Comparison of ENCODE assay signal across 14 mouse cellular contexts in the genomic region with DNA sequence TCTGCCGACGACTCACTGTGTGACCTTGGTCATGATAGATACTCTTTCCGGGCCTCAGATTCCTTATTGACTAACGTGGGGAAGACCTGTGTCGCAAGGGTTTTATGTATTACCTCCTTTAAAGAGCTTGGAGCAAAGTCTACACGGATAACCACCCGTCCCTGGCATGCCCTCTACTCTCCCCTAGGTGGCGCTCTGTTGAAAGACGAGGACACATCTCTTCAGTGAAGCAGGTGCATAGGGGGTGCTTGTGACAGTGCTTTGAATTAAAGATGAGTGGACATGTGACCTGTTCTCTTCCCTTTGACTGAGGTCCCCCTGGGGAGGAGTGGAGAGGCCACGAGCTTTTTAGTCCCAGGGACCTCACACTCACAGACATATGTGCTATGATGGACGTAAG.
DNase-seq lines count a peak whose midpoint lies in the region; ATAC-seq and TF ChIP-seq lines count a peak whose summit lies in the region.
"Had no signal": no experiment of that assay in that cellular context is flagged by ENCODE, and none has a peak within 500 bp of the region (broad histone marks: within the 10 kb centered on the region; RNA-seq: fewer than 3 reads in every experiment).

No protein-coding gene starts in this region.

- DNase-seq in adrenal gland, adult 2 months, result peak; percentile 35
- no peak for DNase-seq in adrenal gland, postnatal 4 days (ENCODE audit: low spot score in 2 of 2)
- peak; percentile 40 for DNase-seq in hindbrain, postnatal 0 days (ENCODE audit: low spot score)
- DNase-seq in hindbrain, embryonic 14.5 days (ENCODE audit: low spot score), result no peak
- DNase-seq in embryo, embryonic 11 days, result peak; percentile 43
- DNase-seq: gastrocnemius, postnatal 25 days; right cerebral cortex, postnatal 4 days had no signal

- H3K4me1 ChIP-seq in hindbrain, postnatal 0 days (ENCODE audit: insufficient read depth, low read length), result no peaks in the 10 kb centered on the region
- H3K4me1 ChIP-seq in hindbrain, embryonic 14.5 days (replicated peaks; ENCODE audit: control insufficient read depth, insufficient read depth, low read length), result no peaks in the 10 kb centered on the region
- H3K4me1 ChIP-seq in midbrain, embryonic 12.5 days, result peaks cover 11% of the 10 kb centered on the region; the same call in 1 of the 2 replicates
- H3K4me1 ChIP-seq in midbrain, embryonic 16.5 days (ENCODE audit: control insufficient read depth, insufficient read depth, low read length), result no peaks in the 10 kb centered on the region
- H3K4me1 ChIP-seq: embryonic facial prominence, embryonic 12.5 days; limb, embryonic 15.5 days had no signal

- WGBS in hindbrain, postnatal 0 days, result 55% methylated on average over 11 of the region's 11 CpGs
- WGBS in hindbrain, embryonic 14.5 days, result 53% methylated on average over 11 of the region's 11 CpGs
- 57% methylated on average over 11 of the region's 11 CpGs for WGBS in midbrain, embryonic 12.5 days
- 52% methylated on average over 11 of the region's 11 CpGs for WGBS in midbrain, embryonic 16.5 days

- no peak overlapping the region for H3K4me2 ChIP-seq in hindbrain, postnatal 0 days (ENCODE audit: low read depth, low read length)
- H3K4me2 ChIP-seq in hindbrain, embryonic 14.5 days (replicated peaks), result no peak overlapping the region
- H3K4me2 ChIP-seq in midbrain, embryonic 12.5 days (replicated peaks), result no peak overlapping the region
- H3K4me2 ChIP-seq in midbrain, embryonic 16.5 days (ENCODE audit: low read length), result no peak overlapping the region
- H3K4me2 ChIP-seq: embryonic facial prominence, embryonic 12.5 days; forebrain, embryonic 15.5 days; limb, embryonic 15.5 days; midbrain, embryonic 13.5 days had no signal

- no peaks in the 10 kb centered on the region for H3K27me3 ChIP-seq in hindbrain, postnatal 0 days (ENCODE audit: insufficient read depth, low read length)
- H3K27me3 ChIP-seq in hindbrain, embryonic 14.5 days (ENCODE audit: control insufficient read depth, insufficient read depth, low read length), result no peaks in the 10 kb centered on the region
- no peaks in the 10 kb centered on the region for H3K27me3 ChIP-seq in midbrain, embryonic 12.5 days
- H3K27me3 ChIP-seq in midbrain, embryonic 16.5 days (ENCODE audit: control insufficient read depth, insufficient read depth, low read depth, low read length), result no peaks in the 10 kb centered on the region
- H3K27me3 ChIP-seq: forebrain, embryonic 15.5 days; midbrain, embryonic 13.5 days had no signal

- no peak overlapping the region for H3K4me3 ChIP-seq in hindbrain, postnatal 0 days (ENCODE audit: low read length)
- H3K4me3 ChIP-seq in hindbrain, embryonic 14.5 days (replicated peaks; ENCODE audit: low read length), result no peak overlapping the region
- no peak overlapping the region for H3K4me3 ChIP-seq in midbrain, embryonic 12.5 days
- H3K4me3 ChIP-seq in midbrain, embryonic 16.5 days (ENCODE audit: low read depth, low read length), result no peak overlapping the region
- H3K4me3 ChIP-seq: embryonic facial prominence, embryonic 12.5 days; forebrain, embryonic 15.5 days; limb, embryonic 15.5 days; midbrain, embryonic 13.5 days had no signal

- H3K9ac ChIP-seq in hindbrain, postnatal 0 days (replicated peaks; ENCODE audit: low read length), result no peak overlapping the region
- no peak overlapping the region for H3K9ac ChIP-seq in hindbrain, embryonic 14.5 days
- H3K9ac ChIP-seq in midbrain, embryonic 12.5 days (replicated peaks), result no peak overlapping the region
- H3K9ac ChIP-seq in midbrain, embryonic 16.5 days (ENCODE audit: low read depth, low read length), result no peak overlapping the region
- H3K9ac ChIP-seq: embryonic facial prominence, embryonic 12.5 days; forebrain, embryonic 15.5 days; limb, embryonic 15.5 days; midbrain, embryonic 13.5 days had no signal

- H3K36me3 ChIP-seq in hindbrain, postnatal 0 days (ENCODE audit: insufficient read depth, low read length), result no peaks in the 10 kb centered on the region
- no peaks in the 10 kb centered on the region for H3K36me3 ChIP-seq in hindbrain, embryonic 14.5 days (replicated peaks; ENCODE audit: control insufficient read depth, insufficient read depth)
- no peaks in the 10 kb centered on the region for H3K36me3 ChIP-seq in midbrain, embryonic 12.5 days
- H3K36me3 ChIP-seq in midbrain, embryonic 16.5 days (ENCODE audit: control insufficient read depth, insufficient read depth, low read length), result no peaks in the 10 kb centered on the region
- H3K36me3 ChIP-seq: embryonic facial prominence, embryonic 12.5 days; forebrain, embryonic 15.5 days; limb, embryonic 15.5 days; midbrain, embryonic 13.5 days had no signal

- ATAC-seq in hindbrain, postnatal 0 days, result no peak
- ATAC-seq in hindbrain, embryonic 14.5 days (ENCODE audit: low FRiP score), result no peak
- peak; percentile 6; the same call in 1 of the 2 replicates for ATAC-seq in midbrain, embryonic 12.5 days (ENCODE audit: low FRiP score, low read depth)
- no peak for ATAC-seq in midbrain, embryonic 16.5 days
- ATAC-seq in granulocyte monocyte progenitor cell, adult 5-6 weeks (replicated peaks; ENCODE audit: poor library complexity, severe bottlenecking), result no peak
- ATAC-seq: forebrain, embryonic 15.5 days; midbrain, embryonic 13.5 days had no signal

- TF ChIP-seq CTCF in hindbrain, postnatal 0 days (IDR thresholded peaks at IDR 0.05; ENCODE audit: low read depth), result peak; percentile 59

- no peak overlapping the region for H3K27ac ChIP-seq in hindbrain, postnatal 0 days
- no peak overlapping the region for H3K27ac ChIP-seq in hindbrain, embryonic 14.5 days
- H3K27ac ChIP-seq in midbrain, embryonic 12.5 days (replicated peaks), result no peak overlapping the region
- no peak overlapping the region for H3K27ac ChIP-seq in midbrain, embryonic 16.5 days (ENCODE audit: low read length)
- H3K27ac ChIP-seq: embryonic facial prominence, embryonic 12.5 days; forebrain, embryonic 15.5 days; limb, embryonic 15.5 days; midbrain, embryonic 13.5 days had no signal

- no peaks in the 10 kb centered on the region for H3K9me3 ChIP-seq in hindbrain, postnatal 0 days (ENCODE audit: low read length)
- H3K9me3 ChIP-seq in hindbrain, embryonic 14.5 days (ENCODE audit: control insufficient read depth, low read length), result no peaks in the 10 kb centered on the region
- H3K9me3 ChIP-seq in midbrain, embryonic 12.5 days, result 0 out of 2 replicates have a peak, but pooled peaks cover 4% of the 10 kb centered on the region
- no peaks in the 10 kb centered on the region; the same call in 1 of the 2 replicates for H3K9me3 ChIP-seq in midbrain, embryonic 16.5 days (replicated peaks; ENCODE audit: control insufficient read depth, low read length, poor library complexity, severe bottlenecking)
- H3K9me3 ChIP-seq: forebrain, embryonic 15.5 days; limb, embryonic 15.5 days had no signal

Comparison
In these comparisons a context has a peak if more than half of its experiments do, and no peak if none do; other contexts are left out.
1. DNase-seq: peak in adrenal gland, adult 2 months (single experiment), hindbrain, postnatal 0 days (single experiment) and embryo, embryonic 11 days (single experiment); none in adrenal gland, postnatal 4 days (0 of 2) and hindbrain, embryonic 14.5 days (single experiment).